Mouse (Mus musculus) bone marrow macrophage, adult 2 months (primary cell): Measurements from ENCODE around the gene Fam111a.

Source experiments
- CTCF ChIP-seq: IDR thresholded peaks from 2 replicates; pipeline ENCODE4 v1.5.1; 2012; ENCODE audit warnings: low read depth, mild to moderate bottlenecking, low read length, moderate library complexity
- POLR2A ChIP-seq: IDR thresholded peaks from 2 replicates; pipeline ENCODE4 v1.6.1; 2012; ENCODE audit warnings: mild to moderate bottlenecking, low read depth, low read length, borderline replicate concordance

GRCm38 (mm10) chr19:12633176-12633575 lies 87.6 kb downstream of the Fam111a start, which contains the start of gene Glyat:
- TF ChIP-seq CTCF: no peak
- no peak for TF ChIP-seq POLR2A
